In the genomic region with DNA sequence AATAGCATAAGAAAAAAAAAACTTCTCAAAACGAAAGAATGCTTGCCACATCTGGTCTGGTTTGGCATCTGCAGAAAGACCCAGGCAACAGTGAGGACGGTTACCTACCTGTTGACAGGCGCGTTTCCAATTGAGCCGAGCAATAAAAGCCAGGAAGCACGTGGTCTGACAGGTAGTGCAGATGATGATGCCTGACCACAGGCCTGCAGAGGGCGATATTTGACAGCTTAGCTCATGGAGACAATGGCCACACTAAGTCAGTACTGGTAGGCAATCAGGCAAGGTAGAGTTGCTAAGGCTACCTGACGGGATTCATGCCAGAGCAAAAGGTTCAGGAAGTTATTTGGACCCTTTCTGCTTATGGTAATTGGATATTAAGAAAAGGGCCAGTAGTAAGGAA, we compare ENCODE assay signal across 8 mouse cellular contexts. TPM values are rescaled to one million over a fixed set of nuclear protein-coding genes. Genes with fewer than 3 reads are reported as not detected.
DNase-seq lines count a peak whose midpoint lies in the region; ATAC-seq lines count a peak whose summit lies in the region.
"Had no signal": no experiment of that assay in that cellular context is flagged by ENCODE, and none has a peak within 500 bp of the region (broad histone marks: within the 10 kb centered on the region; RNA-seq: fewer than 3 reads in every experiment).

No protein-coding gene starts in this region.

- peak; percentile 94 for DNase-seq in ES-CJ7 (ENCODE audit: low read depth, low spot score)
- DNase-seq in embryo, embryonic 10.5 days (ENCODE audit: low spot score): peak; percentile 74
- DNase-seq in layer of hippocampus, postnatal 36 days: peak; percentile 16 to 37
- DNase-seq in spleen, postnatal 4 days (ENCODE audit: low spot score in 2 of 2): peak; percentile 53 to 76

- ATAC-seq in activated CD4-positive, CD25-positive, alpha-beta regulatory T cell, adult 4 months: peak; percentile 76
- peak; percentile 62 to 73 for ATAC-seq in hematopoietic stem cell, adult 5-6 weeks (replicated peaks in 1 of 2; ENCODE audit: insufficient read depth in 1 of 2, low FRiP score in 2 of 2, low TSS enrichment in 1 of 2, low read depth in 1 of 2, poor library complexity in 2 of 2, severe bottlenecking in 2 of 2)
- ATAC-seq in megakaryocyte-erythroid progenitor cell, adult 5-6 weeks (replicated peaks; ENCODE audit: low FRiP score, low TSS enrichment, poor library complexity, severe bottlenecking): peak; percentile 87

RNA-seq across cellular contexts. Expression of gene Slc47a2, which starts 6.7 kb away (rescaled TPM):
- polyA plus RNA-seq in activated CD4-positive, CD25-positive, alpha-beta regulatory T cell, adult 4 months (2017; shearing (Covaris generic)): not detected
- not detected in 2 replicates for total RNA-seq in hematopoietic stem cell, adult 5-6 weeks (2017)
- under 1 TPM in 1 of 2 experiments, not detected in 1; 0.15 TPM for total RNA-seq in layer of hippocampus, postnatal 36 days (2021)
- total RNA-seq in megakaryocyte-erythroid progenitor cell, adult 5-6 weeks (2014; fragmentation: Nextera tagmentation): not detected in 2 replicates
- total RNA-seq in megakaryocyte-erythroid progenitor cell, adult 5-6 weeks (2017): not detected in 2 replicates
- polyA plus RNA-seq: macrophage had no signal

RNA-seq across cellular contexts. Expression of gene Slc47a1, which starts 28.8 kb away (rescaled TPM):
- not detected for polyA plus RNA-seq in activated CD4-positive, CD25-positive, alpha-beta regulatory T cell, adult 4 months (2017; shearing (Covaris generic))
- not detected in 2 replicates for total RNA-seq in hematopoietic stem cell, adult 5-6 weeks (2017)
- total RNA-seq in layer of hippocampus, postnatal 36 days (2021): 1 to 10 TPM in 1 of 2 experiments, under 1 TPM in 1; 0.40 to 3.5 TPM
- not detected in 2 replicates for total RNA-seq in megakaryocyte-erythroid progenitor cell, adult 5-6 weeks (2014; fragmentation: Nextera tagmentation)
- not detected in 2 replicates for total RNA-seq in megakaryocyte-erythroid progenitor cell, adult 5-6 weeks (2017)
- polyA plus RNA-seq: macrophage had no signal

Comparison
In these comparisons a context has a peak if more than half of its experiments do, and no peak if none do; other contexts are left out.
1. Peak in every context shown above with its lines: DNase-seq and ATAC-seq.
2. DNase-seq: peak in every context shown above with its lines; median percentile 94 in ES-CJ7; 74 in embryo, embryonic 10.5 days; 64 in spleen, postnatal 4 days; 26 in layer of hippocampus, postnatal 36 days.